Mouse (Mus musculus): ENCODE data around the gene Cops3.

DNA sequence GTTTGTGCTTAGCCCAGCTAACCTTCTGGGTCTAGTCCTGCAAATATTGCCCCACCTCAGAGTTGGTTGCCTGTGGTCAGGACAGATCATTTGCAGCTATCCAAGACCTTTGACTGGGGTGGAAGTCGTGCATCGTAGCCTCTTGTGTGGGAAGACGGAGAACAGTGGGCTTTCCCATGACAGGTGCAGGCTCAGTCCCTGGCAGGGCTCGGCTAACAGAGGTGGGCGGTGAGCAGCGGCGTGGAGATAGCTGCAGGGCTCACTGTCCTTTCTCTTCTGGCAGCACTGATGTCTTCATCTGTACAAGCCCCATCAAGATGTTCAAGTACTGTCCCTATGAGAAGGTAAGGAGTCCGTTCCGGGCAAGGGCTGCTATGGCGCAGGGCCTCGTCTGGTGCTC lies 20.8 kb upstream of the Cops3 start:
- TF ChIP-seq CTCF (IDR thresholded peaks at IDR 0.05; ENCODE audit: low read depth, low read length) (no peak), POLR2A (IDR thresholded peaks at IDR 0.05; ENCODE audit: borderline replicate concordance, low read depth, low read length) (no peak)

All from bone marrow macrophage, adult 2 months (primary cell).